Mouse (Mus musculus): ENCODE data around the gene Mst1r. TPM values are rescaled to one million over a fixed set of nuclear protein-coding genes. Genes with fewer than 3 reads are reported as not detected.

The Mst1r gene
- total and polyA plus RNA-seq, 2 experiments from 2014 or later, result 0.69 to 2.7 TPM

DNA sequence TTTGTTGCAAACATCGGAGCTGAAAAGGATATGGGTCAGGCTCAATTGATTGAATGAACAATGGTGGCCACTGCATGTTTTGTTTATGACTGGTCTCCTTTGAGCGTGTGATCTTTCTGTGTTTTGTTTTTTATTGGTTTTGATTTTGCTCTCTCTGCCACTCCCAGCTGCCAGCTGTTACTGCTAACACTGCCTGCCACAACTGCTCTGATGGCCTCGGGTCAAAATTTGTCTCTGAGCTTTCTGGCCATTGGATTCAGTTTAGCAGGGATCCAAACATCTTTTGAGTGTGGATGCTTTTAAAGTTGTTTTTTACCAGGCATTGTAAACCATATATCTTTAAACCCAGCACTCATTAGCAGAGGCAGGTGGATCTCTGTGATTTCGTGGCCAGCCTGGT, 26.3 kb upstream of the Mst1r start:
- Histone ChIP-seq H3K4me2 (ENCODE audit: low read depth, low read length) (no peak overlapping the region), H3K36me3 (ENCODE audit: insufficient read depth, low read length) (no peaks in the 10 kb centered on the region), H3K27me3 (ENCODE audit: insufficient read depth, low read length) (no peaks in the 10 kb centered on the region), H3K9ac (replicated peaks; ENCODE audit: low read length) (no peak overlapping the region), H3K4me1 (ENCODE audit: insufficient read depth, low read length) (no peaks in the 10 kb centered on the region), H3K27ac (no peak overlapping the region), H3K9me3 (ENCODE audit: low read length) (no peaks in the 10 kb centered on the region), H3K4me3 (ENCODE audit: low read length) (no peak overlapping the region)
- 74% methylated on average over 4 of the region's 4 CpGs for WGBS
- DNase-seq (ENCODE audit: low spot score) (no peak), ATAC-seq (no peak)
- TF ChIP-seq CTCF (IDR thresholded peaks at IDR 0.05; ENCODE audit: low read depth), result no peak

DNA sequence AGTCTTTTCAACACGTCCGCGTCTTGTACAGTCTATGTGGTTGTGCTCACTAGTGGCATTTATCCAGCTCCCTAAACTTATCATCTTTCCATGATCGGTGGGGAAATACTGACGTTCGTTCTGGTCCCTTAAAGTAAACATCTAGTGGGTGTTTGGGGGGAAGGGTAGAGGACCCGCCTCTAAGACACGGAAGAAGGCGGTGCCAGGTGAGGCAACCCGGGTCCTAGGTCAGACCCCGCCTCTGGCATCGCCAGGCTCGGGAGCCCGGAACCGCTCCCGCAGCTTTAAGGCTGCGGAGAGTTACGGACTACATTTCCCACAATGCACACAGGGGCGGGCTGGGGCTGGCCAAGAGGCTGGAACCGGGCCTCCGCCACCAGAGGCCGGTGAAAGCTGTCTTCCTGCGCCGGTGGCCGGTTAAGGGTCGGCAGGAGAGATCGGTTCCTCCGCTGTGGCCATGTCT, 18.8 kb upstream of the Mst1r start, which contains the start of gene Mon1a:
TSS of gene Mon1a (plus strand) at position 348 of the 463 bp plus-strand sequence.
- ATAC-seq (peak; percentile 95), DNase-seq (ENCODE audit: low spot score) (peak; percentile 89)
- Histone ChIP-seq H3K9me3 (ENCODE audit: low read length) (no peaks in the 10 kb centered on the region), H3K4me3 (ENCODE audit: low read length) (peak within 1 kb of the TSS; percentile 82), H3K27me3 (ENCODE audit: insufficient read depth, low read length) (no peaks in the 10 kb centered on the region), H3K27ac (peak within 1 kb of the TSS; percentile 79), H3K4me2 (ENCODE audit: low read depth, low read length) (peak within 1 kb of the TSS; percentile 81), H3K4me1 (ENCODE audit: insufficient read depth, low read length) (no peaks in the 10 kb centered on the region; the same call in 1 of the 2 replicates), H3K36me3 (ENCODE audit: insufficient read depth, low read length) (no peaks in the 10 kb centered on the region), H3K9ac (replicated peaks; ENCODE audit: low read length) (peak within 1 kb of the TSS; percentile 70)
- under 1% methylated on average over 28 of the region's 28 CpGs for WGBS
- TF ChIP-seq CTCF (IDR thresholded peaks at IDR 0.05; ENCODE audit: low read depth), result no peak

GRCm38 (mm10) chr9:107888267-107888850, 18.3 kb upstream of the Mst1r start:
- Histone ChIP-seq H3K4me2 (ENCODE audit: low read depth, low read length) (peak overlapping the region; percentile 81), H3K27me3 (ENCODE audit: insufficient read depth, low read length) (no peaks in the 10 kb centered on the region), H3K4me1 (ENCODE audit: insufficient read depth, low read length) (no peaks in the 10 kb centered on the region; the same call in 1 of the 2 replicates), H3K27ac (peak overlapping the region; percentile 79), H3K9ac (replicated peaks; ENCODE audit: low read length) (peak overlapping the region; percentile 70), H3K9me3 (ENCODE audit: low read length) (no peaks in the 10 kb centered on the region), H3K4me3 (ENCODE audit: low read length) (peak overlapping the region; percentile 82), H3K36me3 (ENCODE audit: insufficient read depth, low read length) (no peaks in the 10 kb centered on the region)
- under 1% methylated on average over 18 of the region's 18 CpGs for WGBS
- peak; percentile 68 for DNase-seq (ENCODE audit: low spot score)
- peak; percentile 87 for ATAC-seq
- TF ChIP-seq CTCF (IDR thresholded peaks at IDR 0.05; ENCODE audit: low read depth), result no peak; the same call in 1 of the 2 replicates

DNA sequence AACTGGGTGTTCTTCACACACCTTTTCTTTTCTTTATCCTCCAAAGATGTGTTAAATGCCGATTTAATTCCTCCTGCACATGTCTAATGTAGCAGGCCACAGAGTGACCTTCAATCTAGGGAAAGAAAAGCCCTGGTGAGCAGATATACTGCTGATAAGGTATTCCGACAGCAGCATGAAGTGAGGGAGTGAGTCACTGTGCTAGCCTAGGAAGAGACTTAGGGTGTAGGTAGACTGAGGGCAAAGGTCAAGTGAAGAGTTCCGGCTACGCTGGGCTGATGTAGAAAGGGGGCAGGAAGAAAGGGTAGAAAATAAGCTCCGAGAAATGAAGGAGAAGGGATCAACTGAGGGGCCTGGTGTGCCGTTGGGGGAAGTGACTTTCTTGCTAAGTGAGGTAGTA, 16.4 kb upstream of the Mst1r start:
- WGBS, result 86% methylated on average over 6 of the region's 6 CpGs
- TF ChIP-seq CTCF (IDR thresholded peaks at IDR 0.05; ENCODE audit: low read depth), result no peak
- DNase-seq (ENCODE audit: low spot score) (no peak), ATAC-seq (no peak)
- Histone ChIP-seq H3K4me3 (ENCODE audit: low read length) (no peak overlapping the region), H3K4me2 (ENCODE audit: low read depth, low read length) (no peak overlapping the region), H3K36me3 (ENCODE audit: insufficient read depth, low read length) (no peaks in the 10 kb centered on the region), H3K27ac (no peak overlapping the region), H3K9me3 (ENCODE audit: low read length) (no peaks in the 10 kb centered on the region), H3K27me3 (ENCODE audit: insufficient read depth, low read length) (no peaks in the 10 kb centered on the region), H3K4me1 (ENCODE audit: insufficient read depth, low read length) (no peaks in the 10 kb centered on the region; the same call in 1 of the 2 replicates), H3K9ac (replicated peaks; ENCODE audit: low read length) (no peak overlapping the region)

- Histone ChIP-seq H3K4me1 (ENCODE audit: insufficient read depth, low read length) (no peaks in the 10 kb centered on the region; the same call in 1 of the 2 replicates), H3K9ac (replicated peaks; ENCODE audit: low read length) (no peak overlapping the region), H3K9me3 (ENCODE audit: low read length) (no peaks in the 10 kb centered on the region), H3K27ac (no peak overlapping the region), H3K4me3 (ENCODE audit: low read length) (no peak overlapping the region), H3K4me2 (ENCODE audit: low read depth, low read length) (no peak overlapping the region), H3K36me3 (ENCODE audit: insufficient read depth, low read length) (no peaks in the 10 kb centered on the region), H3K27me3 (ENCODE audit: insufficient read depth, low read length) (no peaks in the 10 kb centered on the region)
- ATAC-seq (no peak), DNase-seq (ENCODE audit: low spot score) (no peak)
- peak; percentile 59 for TF ChIP-seq CTCF (IDR thresholded peaks at IDR 0.05; ENCODE audit: low read depth)
- 94% methylated on average over 1 of the region's 1 CpGs for WGBS
Observed at GRCm38 (mm10) chr9:107891023-107891422, 15.7 kb upstream of the Mst1r start.

GRCm38 (mm10) chr9:107898563-107898962, 8.1 kb upstream of the Mst1r start:
- 86% methylated on average over 10 of the region's 10 CpGs for WGBS
- Histone ChIP-seq H3K4me1 (ENCODE audit: insufficient read depth, low read length) (no peaks in the 10 kb centered on the region), H3K4me2 (ENCODE audit: low read depth, low read length) (no peak overlapping the region), H3K4me3 (ENCODE audit: low read length) (no peak overlapping the region), H3K9me3 (ENCODE audit: low read length) (no peaks in the 10 kb centered on the region), H3K27me3 (ENCODE audit: insufficient read depth, low read length) (no peaks in the 10 kb centered on the region), H3K27ac (no peak overlapping the region), H3K36me3 (ENCODE audit: insufficient read depth, low read length) (no peaks in the 10 kb centered on the region; the same call in 1 of the 2 replicates), H3K9ac (replicated peaks; ENCODE audit: low read length) (no peak overlapping the region)
- ATAC-seq (no peak), DNase-seq (ENCODE audit: low spot score) (no peak)
- TF ChIP-seq CTCF (IDR thresholded peaks at IDR 0.05; ENCODE audit: low read depth), result no peak

DNA sequence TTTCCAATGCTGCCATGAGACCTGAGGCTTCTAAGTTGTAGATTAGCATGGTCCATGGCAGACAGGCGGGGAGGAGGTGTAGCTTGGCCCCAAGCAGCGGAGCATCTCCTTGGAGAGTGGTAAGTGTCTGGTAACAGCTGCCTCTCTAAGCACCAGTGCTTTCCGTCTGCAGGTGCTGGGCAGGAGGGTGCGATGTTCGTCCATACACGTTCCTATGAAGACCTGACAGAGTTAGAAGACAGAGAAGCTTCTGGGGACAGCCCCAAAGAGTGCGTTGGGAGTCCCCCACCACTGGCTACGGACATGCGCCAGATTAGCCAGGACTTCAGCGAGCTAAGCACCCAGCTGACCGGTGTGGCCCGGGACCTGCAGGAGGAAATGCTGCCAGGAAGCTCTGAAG, 6.8 kb upstream of the Mst1r start:
- Histone ChIP-seq H3K27ac (no peak overlapping the region), H3K36me3 (ENCODE audit: insufficient read depth, low read length) (no peaks in the 10 kb centered on the region; the same call in 1 of the 2 replicates), H3K4me1 (ENCODE audit: insufficient read depth, low read length) (no peaks in the 10 kb centered on the region), H3K27me3 (ENCODE audit: insufficient read depth, low read length) (no peaks in the 10 kb centered on the region), H3K4me2 (ENCODE audit: low read depth, low read length) (no peak overlapping the region), H3K9ac (replicated peaks; ENCODE audit: low read length) (no peak overlapping the region), H3K4me3 (ENCODE audit: low read length) (no peak overlapping the region), H3K9me3 (ENCODE audit: low read length) (no peaks in the 10 kb centered on the region)
- ATAC-seq (no peak), DNase-seq (ENCODE audit: low spot score) (no peak)
- WGBS, result 73% methylated on average over 12 of the region's 12 CpGs
- TF ChIP-seq CTCF (IDR thresholded peaks at IDR 0.05; ENCODE audit: low read depth), result no peak
